Mouse (Mus musculus) midbrain, embryonic 15.5 days (tissue): ENCODE measurements around the gene Mettl24. TPM values are rescaled to one million over a fixed set of nuclear protein-coding genes. Genes with fewer than 3 reads are reported as not detected.

Experiments used
- ATAC-seq: fragments of 200-750 bp; cut with Nextera tagmentation; replicated peaks from 2 replicates; pipeline ENCODE4 v1.8.0; 2017; ENCODE audit warnings: moderate TSS enrichment
- H3K27ac ChIP-seq: fragments of 300-500 bp; sonication (generic); 2 replicates; pipeline ENCODE4 v1.5.1; 2015; ENCODE audit warnings: mild to moderate bottlenecking, inconsistent platforms
- H3K27me3 ChIP-seq: fragments of 300-500 bp; sonication (generic); replicated peaks from 2 replicates; pipeline ENCODE4 v1.6.1; 2015; ENCODE audit warnings: inconsistent platforms
- H3K36me3 ChIP-seq: fragments of 300-500 bp; sonication (generic); replicated peaks from 2 replicates; pipeline ENCODE4 v1.6.1; 2015; ENCODE audit warnings: inconsistent platforms
- H3K4me1 ChIP-seq: fragments of 300-500 bp; sonication (generic); 2 replicates; pipeline ENCODE4 v1.6.1; 2015; ENCODE audit warnings: inconsistent platforms
- H3K4me2 ChIP-seq: fragments of 300-500 bp; sonication (generic); 2 replicates; pipeline ENCODE4 v1.6.1; 2015; ENCODE audit warnings: inconsistent platforms, mild to moderate bottlenecking, moderate library complexity
- H3K4me3 ChIP-seq: fragments of 300-500 bp; sonication (generic); 2 replicates; pipeline ENCODE4 v1.5.1; 2015; ENCODE audit warnings: mild to moderate bottlenecking, inconsistent platforms
- H3K9ac ChIP-seq: fragments of 300-500 bp; sonication (generic); 2 replicates; pipeline ENCODE4 v1.6.1; 2015; ENCODE audit warnings: mild to moderate bottlenecking, inconsistent platforms
- H3K9me3 ChIP-seq: fragments of 300-500 bp; sonication (generic); 2 replicates; pipeline ENCODE4 v1.6.1; 2016; ENCODE audit warnings: inconsistent platforms
- WGBS: fragments of 180-500 bp; shearing (Covaris S2); methylation state at CpG from one replicate; pipeline ENCODE4 v1.1.7; 2015; ENCODE audit warnings: mixed read lengths; 5-methylcytosine and 5-hydroxymethylcytosine counted together
- polyA plus RNA-seq: library from polyadenylated mRNA; unstranded; fragments of >200 nt; fragmentation: Nextera tagmentation; extraction: Ambion mirVana; gene quantifications from 2 replicates; pipeline ENCODE4 v1.2.1, GENCODE M21; 2015

Mettl24 gene
- polyA plus RNA-seq, 1 experiment from 2014 or later, result 0.71 TPM

- no peak overlapping the region for H3K4me3 ChIP-seq
- ATAC-seq, result no peak
- H3K27ac ChIP-seq, result peak overlapping the region; percentile 9; the same call in 1 of the 2 replicates
- H3K27me3 ChIP-seq, result no peaks in the 10 kb centered on the region
- peaks cover 6% of the 10 kb centered on the region; the same call in 1 of the 2 replicates for H3K4me1 ChIP-seq
- no peaks in the 10 kb centered on the region for H3K9me3 ChIP-seq
- no peak overlapping the region for H3K4me2 ChIP-seq
- no peak overlapping the region for H3K9ac ChIP-seq
- 77% methylated on average over 5 of the region's 5 CpGs for WGBS
- H3K36me3 ChIP-seq, result peaks cover 16% of the 10 kb centered on the region
These were observed 160.8 kb downstream of the Mettl24 start for GRCm38 (mm10) chr10:40843841-40844240.

DNA sequence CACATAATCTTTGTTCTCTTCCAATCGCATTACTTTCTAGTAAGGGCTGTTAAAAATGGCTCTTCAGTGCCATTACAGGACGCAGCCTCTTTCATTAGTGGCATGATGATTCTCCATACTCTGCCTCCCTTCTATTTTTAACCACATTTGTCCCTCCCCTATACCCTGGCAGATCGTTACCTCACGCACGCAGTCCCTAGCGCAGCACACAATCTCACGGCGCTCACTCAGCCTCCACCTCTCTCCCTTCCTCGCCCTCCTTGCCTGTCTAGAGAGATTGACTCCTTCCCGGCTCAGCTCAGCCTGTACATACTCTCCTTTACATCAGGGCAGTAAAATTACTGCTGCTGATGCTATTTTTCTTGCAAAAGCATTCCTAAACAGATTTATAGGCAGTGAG, 161.5 kb downstream of the Mettl24 start:
- Histone ChIP-seq H3K36me3 (peaks cover 16% of the 10 kb centered on the region), H3K4me2 (no peak overlapping the region), H3K4me3 (no peak overlapping the region), H3K9me3 (no peaks in the 10 kb centered on the region), H3K9ac (no peak overlapping the region), H3K27ac (peak overlapping the region; percentile 21), H3K4me1 (peaks cover 6% of the 10 kb centered on the region; the same call in 1 of the 2 replicates), H3K27me3 (no peaks in the 10 kb centered on the region)
- no peak for ATAC-seq
- WGBS, result 77% methylated on average over 10 of the region's 10 CpGs

DNA sequence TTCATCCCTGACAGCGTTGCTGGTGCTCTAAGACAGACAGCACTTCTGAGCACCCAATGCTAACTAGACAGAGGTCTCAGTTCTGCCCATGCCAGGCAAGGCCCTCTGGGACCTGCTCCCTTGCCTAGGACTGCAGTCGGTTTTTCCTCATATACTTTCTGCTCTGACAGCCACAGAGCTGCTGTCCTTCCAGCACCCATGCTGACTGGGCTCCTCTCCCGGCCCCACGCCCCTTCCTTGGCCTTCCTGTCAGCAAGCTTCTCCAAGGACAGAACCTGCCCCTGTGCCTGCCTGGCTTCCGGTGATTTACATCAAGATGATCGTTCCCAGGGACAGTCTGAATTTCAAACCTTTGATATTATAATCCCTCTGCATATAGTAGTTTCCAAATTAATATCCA, 162.5 kb downstream of the Mettl24 start:
- no peak for ATAC-seq
- Histone ChIP-seq H3K9ac (no peak overlapping the region), H3K4me2 (no peak overlapping the region), H3K27ac (no peak overlapping the region), H3K4me1 (peaks cover 6% of the 10 kb centered on the region; the same call in 1 of the 2 replicates), H3K27me3 (no peaks in the 10 kb centered on the region), H3K36me3 (peaks cover 14% of the 10 kb centered on the region), H3K4me3 (no peak overlapping the region), H3K9me3 (no peaks in the 10 kb centered on the region)
- 86% methylated on average over 6 of the region's 6 CpGs for WGBS

GRCm38 (mm10) chr10:40847176-40847874, 164.2 kb downstream of the Mettl24 start:
- peaks cover 6% of the 10 kb centered on the region; the same call in 1 of the 2 replicates for H3K4me1 ChIP-seq
- peaks cover 5% of the 10 kb centered on the region for H3K36me3 ChIP-seq
- WGBS, result 95% methylated on average over 10 of the region's 10 CpGs
- H3K27ac ChIP-seq, result no peak overlapping the region
- no peak overlapping the region for H3K4me3 ChIP-seq
- ATAC-seq, result no peak
- H3K9ac ChIP-seq, result no peak overlapping the region
- H3K27me3 ChIP-seq, result no peaks in the 10 kb centered on the region
- H3K4me2 ChIP-seq, result no peak overlapping the region
- H3K9me3 ChIP-seq, result no peaks in the 10 kb centered on the region

- Histone ChIP-seq H3K27ac (no peak overlapping the region), H3K9me3 (no peaks in the 10 kb centered on the region), H3K4me2 (no peak overlapping the region), H3K4me3 (no peak overlapping the region), H3K4me1 (no peaks in the 10 kb centered on the region), H3K9ac (no peak overlapping the region), H3K27me3 (no peaks in the 10 kb centered on the region), H3K36me3 (no peaks in the 10 kb centered on the region; the same call in 1 of the 2 replicates)
- no peak for ATAC-seq
- 90% methylated on average over 2 of the region's 2 CpGs for WGBS
These were observed 167.6 kb downstream of the Mettl24 start for GRCm38 (mm10) chr10:40850644-40851043.

GRCm38 (mm10) chr10:40851138-40851537, 168.1 kb downstream of the Mettl24 start:
- Histone ChIP-seq H3K9ac (no peak overlapping the region), H3K9me3 (no peaks in the 10 kb centered on the region), H3K36me3 (no peaks in the 10 kb centered on the region; the same call in 1 of the 2 replicates), H3K27ac (no peak overlapping the region), H3K4me1 (no peaks in the 10 kb centered on the region), H3K4me2 (no peak overlapping the region), H3K4me3 (no peak overlapping the region), H3K27me3 (no peaks in the 10 kb centered on the region)
- ATAC-seq, result no peak

GRCm38 (mm10) chr10:40855616-40856015, 172.5 kb downstream of the Mettl24 start:
- no peaks in the 10 kb centered on the region for H3K4me1 ChIP-seq
- H3K9me3 ChIP-seq, result no peaks in the 10 kb centered on the region
- WGBS, result 86% methylated on average over 2 of the region's 2 CpGs
- H3K4me2 ChIP-seq, result no peak overlapping the region
- H3K27ac ChIP-seq, result no peak overlapping the region
- no peak for ATAC-seq
- no peaks in the 10 kb centered on the region for H3K36me3 ChIP-seq
- no peak overlapping the region for H3K9ac ChIP-seq
- no peak overlapping the region for H3K4me3 ChIP-seq
- no peaks in the 10 kb centered on the region for H3K27me3 ChIP-seq

- 93% methylated on average over 7 of the region's 7 CpGs for WGBS
- no peak overlapping the region for H3K27ac ChIP-seq
- no peaks in the 10 kb centered on the region for H3K36me3 ChIP-seq
- H3K4me2 ChIP-seq, result no peak overlapping the region
- H3K4me3 ChIP-seq, result no peak overlapping the region
- H3K9me3 ChIP-seq, result no peaks in the 10 kb centered on the region
- ATAC-seq, result no peak
- H3K4me1 ChIP-seq, result no peaks in the 10 kb centered on the region
- no peak overlapping the region for H3K9ac ChIP-seq
- H3K27me3 ChIP-seq, result no peaks in the 10 kb centered on the region
These were observed 173.6 kb downstream of the Mettl24 start for GRCm38 (mm10) chr10:40856703-40857102.

GRCm38 (mm10) chr10:40857599-40857998, 174.5 kb downstream of the Mettl24 start:
- Histone ChIP-seq H3K4me2 (no peak overlapping the region), H3K4me3 (no peak overlapping the region), H3K4me1 (no peaks in the 10 kb centered on the region), H3K9ac (no peak overlapping the region), H3K27me3 (no peaks in the 10 kb centered on the region), H3K27ac (0 out of 2 replicates have a peak overlapping the region, but pooled peaks have one; percentile 48), H3K36me3 (no peaks in the 10 kb centered on the region), H3K9me3 (no peaks in the 10 kb centered on the region)
- ATAC-seq, result no peak
- 59% methylated on average over 8 of the region's 8 CpGs for WGBS

Other genes starting within 250 kb of the Mettl24 start
- not detected in 2 replicates for gene Slc22a16, start 112.9 kb upstream of the Mettl24 start, polyA plus RNA-seq
- 0.82 and 0.98 TPM in 2 replicates for gene Ddo, start 53.3 kb upstream of the Mettl24 start, polyA plus RNA-seq
- gene Cdc40, start 200.0 kb downstream of the Mettl24 start, polyA plus RNA-seq, result 22.0 and 23.6 TPM in 2 replicates
- 122 and 125 TPM in 2 replicates for gene Wasf1, start 200.2 kb downstream of the Mettl24 start, polyA plus RNA-seq